Mouse (Mus musculus): ENCODE measurements around the gene Dhfr. TPM values are rescaled to one million over a fixed set of nuclear protein-coding genes. Genes with fewer than 3 reads are reported as not detected.

Gene Dhfr
- polyA plus RNA-seq, 1 experiment from 2014 or later = 12.1 TPM

Other genes with a start within 250 kb of the Dhfr start
- 0.14 and 0.67 TPM in 2 replicates for gene Rasgrf2, start 223.1 kb upstream of the Dhfr start, polyA plus RNA-seq (2014; fragmentation: Nextera tagmentation; extraction: Ambion mirVana)
- gene Gm20379, start 48.7 kb upstream of the Dhfr start, polyA plus RNA-seq (2014; fragmentation: Nextera tagmentation; extraction: Ambion mirVana) = 0.56 and 0.61 TPM in 2 replicates
- 21.9 and 30.0 TPM in 2 replicates for gene Msh3, start 277 bp downstream of the Dhfr start, polyA plus RNA-seq (2014; fragmentation: Nextera tagmentation; extraction: Ambion mirVana)
- gene Ankrd34b, start 71.2 kb downstream of the Dhfr start, polyA plus RNA-seq (2014; fragmentation: Nextera tagmentation; extraction: Ambion mirVana) = 0.09 and 0.14 TPM in 2 replicates
- gene Fam151b, start 129.3 kb downstream of the Dhfr start, polyA plus RNA-seq (2014; fragmentation: Nextera tagmentation; extraction: Ambion mirVana) = 0.24 TPM in 1 of 2 replicates, not detected in the other
- 14.1 and 15.3 TPM in 2 replicates for gene Zfyve16, start 176.1 kb downstream of the Dhfr start, polyA plus RNA-seq (2014; fragmentation: Nextera tagmentation; extraction: Ambion mirVana)
- not detected in 2 replicates for gene Spz1, start 221.4 kb downstream of the Dhfr start, polyA plus RNA-seq (2014; fragmentation: Nextera tagmentation; extraction: Ambion mirVana)